Mouse (Mus musculus): Measurements from ENCODE around the gene Zfp668. TPM values are rescaled to one million over a fixed set of nuclear protein-coding genes. Genes with fewer than 3 reads are reported as not detected.
"Not testable (repeated sequence)": the region's sequence is repeated elsewhere in the genome, so short reads cannot be mapped to it uniquely, and the experiment has no call there.

The Zfp668 gene
- polyA plus RNA-seq, 1 experiment from 2014 or later: 9.4 TPM

DNA sequence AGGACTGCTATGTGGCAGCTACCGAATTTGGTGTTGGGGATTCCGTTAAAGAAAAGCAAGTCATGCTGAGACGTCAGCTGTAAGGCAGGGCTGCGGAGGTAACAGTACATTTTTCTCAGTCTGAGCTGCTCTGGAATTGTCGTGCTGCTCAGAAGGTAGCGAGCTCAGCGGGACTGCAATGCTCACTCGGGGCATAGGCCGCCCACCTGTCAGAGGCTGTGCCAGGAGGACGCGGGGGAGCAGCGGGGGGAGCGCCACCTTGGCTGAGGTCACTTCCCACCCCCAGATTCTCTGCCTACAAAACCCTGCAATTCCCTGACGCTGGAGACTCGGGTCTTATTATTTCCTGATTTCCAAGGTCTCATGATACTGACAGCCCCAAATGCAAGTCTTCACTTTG is 35.7 kb downstream of the Zfp668 start:
- TF ChIP-seq EP300 (IDR thresholded peaks at IDR 0.05) (no peak), CTCF (IDR thresholded peaks at IDR 0.05) (no peak)
- DNase-seq (ENCODE audit: low spot score) (peak; percentile 55), ATAC-seq (peak; percentile 27)
- 3% methylated on average over 15 of the region's 15 CpGs for WGBS
- Histone ChIP-seq H3K36me3 (ENCODE audit: insufficient read depth, low read length) (0 out of 2 replicates have a peak, but pooled peaks cover 4% of the 10 kb centered on the region), H3K9me3 (ENCODE audit: low read length) (no peaks in the 10 kb centered on the region), H3K27me3 (replicated peaks; ENCODE audit: insufficient read depth, low read length) (no peaks in the 10 kb centered on the region), H3K27ac (ENCODE audit: low read length) (peak overlapping the region; percentile 92), H3K4me3 (ENCODE audit: low read depth, low read length) (peak overlapping the region; percentile 89), H3K4me2 (replicated peaks; ENCODE audit: low read depth, low read length) (peak overlapping the region; percentile 89), H3K9ac (replicated peaks; ENCODE audit: low read depth) (peak overlapping the region; percentile 50), H3K4me1 (ENCODE audit: insufficient read depth, low read depth, low read length) (no peaks in the 10 kb centered on the region; the same call in 1 of the 2 replicates)

GRCm38 (mm10) chr7:127840031-127840430 is 36.6 kb downstream of the Zfp668 start:
- not testable (repeated sequence) for H3K27me3 ChIP-seq (replicated peaks; ENCODE audit: insufficient read depth, low read length); H3K9ac ChIP-seq (replicated peaks; ENCODE audit: low read depth); H3K27ac ChIP-seq (ENCODE audit: low read length); H3K4me3 ChIP-seq (ENCODE audit: low read depth, low read length); H3K9me3 ChIP-seq (ENCODE audit: low read length); DNase-seq (ENCODE audit: low spot score); H3K4me2 ChIP-seq (replicated peaks; ENCODE audit: low read depth, low read length); H3K36me3 ChIP-seq (ENCODE audit: insufficient read depth, low read length); ATAC-seq; H3K4me1 ChIP-seq (ENCODE audit: insufficient read depth, low read depth, low read length)
- 66% methylated on average over 2 of the region's 2 CpGs for WGBS

- H3K27me3 ChIP-seq (replicated peaks; ENCODE audit: insufficient read depth, low read length); ATAC-seq; H3K4me1 ChIP-seq (ENCODE audit: insufficient read depth, low read depth, low read length); DNase-seq (ENCODE audit: low spot score); H3K9ac ChIP-seq (replicated peaks; ENCODE audit: low read depth); H3K9me3 ChIP-seq (ENCODE audit: low read length); H3K27ac ChIP-seq (ENCODE audit: low read length); H3K4me2 ChIP-seq (replicated peaks; ENCODE audit: low read depth, low read length); H3K4me3 ChIP-seq (ENCODE audit: low read depth, low read length); H3K36me3 ChIP-seq (ENCODE audit: insufficient read depth, low read length): not testable (repeated sequence)
- peak; percentile 5; the same call in 1 of the 2 replicates for TF ChIP-seq CTCF (IDR thresholded peaks at IDR 0.05)
- WGBS: 90% methylated on average over 4 of the region's 4 CpGs
These were observed 38.8 kb downstream of the Zfp668 start for GRCm38 (mm10) chr7:127837878-127838277.

DNA sequence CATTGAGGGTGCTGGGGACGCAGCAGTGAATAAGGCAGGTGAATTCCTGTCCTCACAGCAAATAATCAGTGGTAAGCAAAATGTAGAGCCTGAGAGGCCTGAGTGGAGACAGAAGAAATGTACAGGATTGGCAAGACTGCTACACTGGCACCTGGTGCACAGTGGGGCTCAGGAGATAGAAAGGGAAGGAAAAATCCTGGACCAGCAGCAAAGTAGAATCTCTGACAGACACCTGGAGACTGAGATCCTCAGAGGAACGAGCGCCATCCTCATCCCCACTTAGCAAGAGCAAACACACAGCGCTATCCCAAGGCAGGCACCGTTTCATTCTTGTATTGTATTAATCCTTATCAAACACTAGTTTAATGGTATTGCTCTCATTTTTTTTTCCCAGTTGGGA is 39.2 kb downstream of the Zfp668 start:
- Histone ChIP-seq H3K9me3 (ENCODE audit: low read length) (no peaks in the 10 kb centered on the region), H3K4me2 (replicated peaks; ENCODE audit: low read depth, low read length) (no peak overlapping the region), H3K36me3 (ENCODE audit: insufficient read depth, low read length) (no peaks in the 10 kb centered on the region), H3K4me3 (ENCODE audit: low read depth, low read length) (no peak overlapping the region), H3K9ac (replicated peaks; ENCODE audit: low read depth) (no peak overlapping the region), H3K27ac (ENCODE audit: low read length) (no peak overlapping the region), H3K27me3 (replicated peaks; ENCODE audit: insufficient read depth, low read length) (no peaks in the 10 kb centered on the region), H3K4me1 (ENCODE audit: insufficient read depth, low read depth, low read length) (no peaks in the 10 kb centered on the region; the same call in 1 of the 2 replicates)
- TF ChIP-seq EP300 (IDR thresholded peaks at IDR 0.05): no peak
- TF ChIP-seq CTCF (IDR thresholded peaks at IDR 0.05): no peak
- no peak for ATAC-seq
- WGBS: 88% methylated on average over 5 of the region's 5 CpGs
- DNase-seq (ENCODE audit: low spot score): no peak

DNA sequence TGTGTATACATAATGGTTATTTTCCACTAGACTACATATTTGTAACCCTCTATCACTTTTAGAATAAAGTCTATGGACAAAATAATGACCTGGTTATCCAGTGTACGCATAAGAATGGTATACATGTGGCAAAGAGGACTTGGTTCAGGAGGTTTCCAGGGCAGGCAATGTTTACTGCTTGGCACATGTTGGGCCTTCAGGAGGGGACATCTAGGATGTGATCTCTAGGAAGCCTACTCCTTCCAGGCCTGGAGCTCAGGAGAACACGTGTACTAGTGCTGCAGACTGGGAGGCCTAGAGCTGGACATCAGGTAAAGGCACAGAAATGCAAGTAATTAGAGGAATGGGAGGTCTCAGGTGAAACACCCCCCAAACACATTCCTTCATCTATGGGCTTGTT is 41.1 kb downstream of the Zfp668 start:
- Histone ChIP-seq H3K27ac (ENCODE audit: low read length) (no peak overlapping the region), H3K36me3 (ENCODE audit: insufficient read depth, low read length) (no peaks in the 10 kb centered on the region), H3K27me3 (replicated peaks; ENCODE audit: insufficient read depth, low read length) (no peaks in the 10 kb centered on the region), H3K4me3 (ENCODE audit: low read depth, low read length) (no peak overlapping the region), H3K9me3 (ENCODE audit: low read length) (no peaks in the 10 kb centered on the region), H3K4me2 (replicated peaks; ENCODE audit: low read depth, low read length) (no peak overlapping the region), H3K4me1 (ENCODE audit: insufficient read depth, low read depth, low read length) (no peaks in the 10 kb centered on the region), H3K9ac (replicated peaks; ENCODE audit: low read depth) (no peak overlapping the region)
- ATAC-seq (no peak), DNase-seq (ENCODE audit: low spot score) (no peak)
- TF ChIP-seq CTCF (IDR thresholded peaks at IDR 0.05): no peak
- TF ChIP-seq EP300 (IDR thresholded peaks at IDR 0.05): no peak
- 82% methylated on average over 2 of the region's 2 CpGs for WGBS

- DNase-seq (ENCODE audit: low spot score) (no peak), ATAC-seq (peak; percentile 38; the same call in 1 of the 2 replicates)
- 8% methylated on average over 32 of the region's 38 CpGs for WGBS
- Histone ChIP-seq H3K27me3 (replicated peaks; ENCODE audit: insufficient read depth, low read length) (no peaks in the 10 kb centered on the region), H3K36me3 (ENCODE audit: insufficient read depth, low read length) (no peaks in the 10 kb centered on the region), H3K4me1 (ENCODE audit: insufficient read depth, low read depth, low read length) (no peaks in the 10 kb centered on the region), H3K4me2 (replicated peaks; ENCODE audit: low read depth, low read length) (peak within 1 kb of the TSS; percentile 59), H3K27ac (ENCODE audit: low read length) (no peak within 1 kb of the TSS), H3K9me3 (ENCODE audit: low read length) (no peaks in the 10 kb centered on the region), H3K9ac (replicated peaks; ENCODE audit: low read depth) (no peak within 1 kb of the TSS), H3K4me3 (ENCODE audit: low read depth, low read length) (peak within 1 kb of the TSS; percentile 27)
- no peak for TF ChIP-seq CTCF (IDR thresholded peaks at IDR 0.05)
- no peak for TF ChIP-seq EP300 (IDR thresholded peaks at IDR 0.05)
These were observed 52.3 kb downstream of the Zfp668 start, which contains the start of the genes Stx4a and Stx1b for GRCm38 (mm10) chr7:127824176-127824871. Gene Stx4a, plus strand, starts transcription at chr7:127824294. Gene Stx1b, minus strand, starts transcription at chr7:127824549.

Data from lung, postnatal 0 days (tissue).